In the genomic region with DNA sequence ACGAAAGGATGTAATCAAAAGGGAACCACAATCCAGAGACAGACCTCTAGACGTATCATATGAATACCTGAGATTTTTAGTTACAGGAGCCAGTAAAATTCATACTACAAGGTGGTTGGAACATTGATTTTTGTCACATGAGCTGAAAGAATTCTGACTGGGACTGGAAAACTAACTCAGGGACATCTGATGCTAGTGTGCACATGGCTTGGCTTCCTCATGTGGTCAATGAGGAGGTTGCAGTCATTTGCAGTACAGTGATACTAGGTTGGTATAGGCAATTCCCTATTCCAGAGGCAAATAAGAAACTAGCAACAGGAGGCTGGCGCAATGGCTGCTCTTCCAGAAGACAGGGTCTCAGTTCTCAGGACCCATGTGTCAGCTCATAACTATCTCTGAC, we compare ENCODE assay signal across 27 mouse cellular contexts. TPM values are rescaled to one million over a fixed set of nuclear protein-coding genes. Genes with fewer than 3 reads are reported as not detected.
DNase-seq lines count a peak whose midpoint lies in the region; ATAC-seq and TF ChIP-seq lines count a peak whose summit lies in the region.
"Had no signal": no experiment of that assay in that cellular context is flagged by ENCODE, and none has a peak within 500 bp of the region (broad histone marks: within the 10 kb centered on the region; RNA-seq: fewer than 3 reads in every experiment).

No protein-coding gene starts in this region.

- 80% methylated on average over 3 of the region's 3 CpGs for WGBS in hindbrain, postnatal 0 days
- WGBS in hindbrain, embryonic 11.5 days, result 74% methylated on average over 3 of the region's 3 CpGs
- WGBS in liver, postnatal 0 days (ENCODE audit: insufficient replicate concordance), result 56% methylated on average over 3 of the region's 3 CpGs
- WGBS in liver, embryonic 11.5 days, result 63% methylated on average over 3 of the region's 3 CpGs
- 74% methylated on average over 3 of the region's 3 CpGs for WGBS in stomach, postnatal 0 days

- H3K27me3 ChIP-seq in hindbrain, postnatal 0 days (ENCODE audit: insufficient read depth, low read length), result peaks cover 14% of the 10 kb centered on the region
- peaks cover 19% of the 10 kb centered on the region for H3K27me3 ChIP-seq in hindbrain, embryonic 11.5 days (ENCODE audit: control insufficient read depth, insufficient read depth, low read length)
- H3K27me3 ChIP-seq in liver, postnatal 0 days (ENCODE audit: insufficient read depth, low read length), result peaks cover 18% of the 10 kb centered on the region
- peaks cover 36% of the 10 kb centered on the region for H3K27me3 ChIP-seq in liver, embryonic 11.5 days (replicated peaks; ENCODE audit: control insufficient read depth, insufficient read depth, low read length)
- H3K27me3 ChIP-seq in stomach, postnatal 0 days (ENCODE audit: control insufficient read depth, insufficient read depth, low read length), result no peaks in the 10 kb centered on the region; the same call in 1 of the 2 replicates

- no peak overlapping the region for H3K4me2 ChIP-seq in hindbrain, postnatal 0 days (ENCODE audit: low read depth, low read length)
- no peak overlapping the region for H3K4me2 ChIP-seq in hindbrain, embryonic 11.5 days (replicated peaks; ENCODE audit: low read depth, low read length)
- H3K4me2 ChIP-seq in liver, postnatal 0 days (ENCODE audit: low read depth, low read length), result no peak overlapping the region
- no peak overlapping the region for H3K4me2 ChIP-seq in liver, embryonic 11.5 days
- H3K4me2 ChIP-seq in stomach, postnatal 0 days (replicated peaks; ENCODE audit: low read depth), result no peak overlapping the region
- H3K4me2 ChIP-seq: forebrain, embryonic 13.5 days; heart, embryonic 15.5 days; hindbrain, embryonic 14.5 days; liver, embryonic 12.5 days; midbrain, embryonic 11.5 days; neural tube, embryonic 13.5 days had no signal

- H3K4me1 ChIP-seq in hindbrain, postnatal 0 days (ENCODE audit: insufficient read depth, low read length), result no peaks in the 10 kb centered on the region
- no peaks in the 10 kb centered on the region for H3K4me1 ChIP-seq in hindbrain, embryonic 11.5 days (replicated peaks; ENCODE audit: control insufficient read depth, insufficient read depth, low read length)
- H3K4me1 ChIP-seq in liver, postnatal 0 days (ENCODE audit: insufficient read depth), result no peaks in the 10 kb centered on the region
- H3K4me1 ChIP-seq in liver, embryonic 11.5 days (replicated peaks; ENCODE audit: control insufficient read depth, insufficient read depth, low read length), result no peaks in the 10 kb centered on the region
- no peaks in the 10 kb centered on the region for H3K4me1 ChIP-seq in stomach, postnatal 0 days (replicated peaks; ENCODE audit: control insufficient read depth, insufficient read depth)
- H3K4me1 ChIP-seq: forebrain, embryonic 13.5 days; heart, embryonic 10.5 days; heart, embryonic 15.5 days; liver, embryonic 12.5 days; neural tube, embryonic 13.5 days had no signal

- H3K9me3 ChIP-seq in hindbrain, postnatal 0 days (ENCODE audit: low read length), result no peaks in the 10 kb centered on the region
- H3K9me3 ChIP-seq in hindbrain, embryonic 11.5 days (ENCODE audit: control insufficient read depth, low read length), result no peaks in the 10 kb centered on the region
- no peaks in the 10 kb centered on the region for H3K9me3 ChIP-seq in liver, postnatal 0 days (ENCODE audit: low read length)
- H3K9me3 ChIP-seq in liver, embryonic 11.5 days (ENCODE audit: control insufficient read depth, low read length), result no peaks in the 10 kb centered on the region
- H3K9me3 ChIP-seq in stomach, postnatal 0 days (ENCODE audit: control insufficient read depth, low read length), result no peaks in the 10 kb centered on the region
- H3K9me3 ChIP-seq: forebrain, embryonic 13.5 days; heart, embryonic 10.5 days; heart, embryonic 15.5 days; liver, embryonic 12.5 days; neural tube, embryonic 13.5 days had no signal

- ATAC-seq in hindbrain, postnatal 0 days, result no peak
- no peak for ATAC-seq in hindbrain, embryonic 11.5 days (ENCODE audit: low FRiP score)
- ATAC-seq in liver, postnatal 0 days, result no peak
- no peak for ATAC-seq in liver, embryonic 11.5 days (replicated peaks; ENCODE audit: low FRiP score)
- ATAC-seq in stomach, postnatal 0 days (ENCODE audit: low FRiP score, low TSS enrichment), result no peak
- ATAC-seq: forebrain, embryonic 13.5 days; inflammation-experienced regulatory T-cells, adult 6 months; liver, embryonic 12.5 days had no signal

- DNase-seq in hindbrain, postnatal 0 days (ENCODE audit: low spot score), result no peak
- DNase-seq in hindbrain, embryonic 11.5 days (ENCODE audit: low spot score), result no peak
- DNase-seq in liver, postnatal 0 days, result no peak
- DNase-seq in liver, embryonic 11.5 days (ENCODE audit: low spot score), result no peak
- DNase-seq in NIH3T3 (ENCODE audit: low read depth), result peak; percentile 9
- DNase-seq in stomach, postnatal 0 days (ENCODE audit: low spot score), result no peak
- DNase-seq: adrenal gland, postnatal 10 days; cerebellum, adult 11 months; cerebellum, adult 9-10 months; cerebellum, postnatal 36 days; gastrocnemius, postnatal 10 days; heart, postnatal 4 days; kidney, postnatal 25 days; lung, adult 18-20 months; lung, postnatal 14 days; right cerebral cortex, postnatal 4 days; thymus, adult 2 months; thymus, postnatal 36 days had no signal

- H3K9ac ChIP-seq in hindbrain, postnatal 0 days (replicated peaks; ENCODE audit: low read length), result no peak overlapping the region
- H3K9ac ChIP-seq in hindbrain, embryonic 11.5 days (ENCODE audit: low read depth, low read length), result no peak overlapping the region
- H3K9ac ChIP-seq in liver, postnatal 0 days (replicated peaks), result no peak overlapping the region
- no peak overlapping the region for H3K9ac ChIP-seq in liver, embryonic 11.5 days (ENCODE audit: low read depth, low read length)
- no peak overlapping the region for H3K9ac ChIP-seq in stomach, postnatal 0 days (ENCODE audit: low read length)
- H3K9ac ChIP-seq: forebrain, embryonic 13.5 days; heart, embryonic 15.5 days; hindbrain, embryonic 14.5 days; liver, embryonic 12.5 days; neural tube, embryonic 13.5 days had no signal

- no peak overlapping the region for H3K27ac ChIP-seq in hindbrain, postnatal 0 days
- no peak overlapping the region for H3K27ac ChIP-seq in hindbrain, embryonic 11.5 days (ENCODE audit: low read depth, low read length)
- no peak overlapping the region for H3K27ac ChIP-seq in liver, postnatal 0 days (ENCODE audit: low read depth)
- H3K27ac ChIP-seq in liver, embryonic 11.5 days (ENCODE audit: low read depth, low read length), result no peak overlapping the region
- H3K27ac ChIP-seq in stomach, postnatal 0 days (replicated peaks), result no peak overlapping the region
- H3K27ac ChIP-seq: forebrain, embryonic 13.5 days; heart, embryonic 10.5 days; heart, embryonic 15.5 days; hindbrain, embryonic 14.5 days; liver, embryonic 12.5 days; neural tube, embryonic 13.5 days had no signal

- H3K36me3 ChIP-seq in hindbrain, postnatal 0 days (ENCODE audit: insufficient read depth, low read length), result peaks cover 15% of the 10 kb centered on the region
- peaks cover 2% of the 10 kb centered on the region; the same call in 1 of the 2 replicates for H3K36me3 ChIP-seq in hindbrain, embryonic 11.5 days (ENCODE audit: control insufficient read depth, insufficient read depth, low read length)
- peaks cover 23% of the 10 kb centered on the region for H3K36me3 ChIP-seq in liver, postnatal 0 days (replicated peaks; ENCODE audit: insufficient read depth, low read length)
- peaks cover 9% of the 10 kb centered on the region for H3K36me3 ChIP-seq in liver, embryonic 11.5 days (ENCODE audit: control insufficient read depth, insufficient read depth, low read length)
- peaks cover 8% of the 10 kb centered on the region for H3K36me3 ChIP-seq in stomach, postnatal 0 days (ENCODE audit: control insufficient read depth, insufficient read depth, low read length)

- TF ChIP-seq CTCF in hindbrain, postnatal 0 days (IDR thresholded peaks at IDR 0.05; ENCODE audit: low read depth), result peak; percentile 52
- TF ChIP-seq CTCF in liver, postnatal 0 days (IDR thresholded peaks at IDR 0.05; ENCODE audit: low read depth), result peak; percentile 49
- peak; percentile 38 for TF ChIP-seq CTCF in stomach, postnatal 0 days (IDR thresholded peaks at IDR 0.05; ENCODE audit: low read depth)

- no peak overlapping the region for H3K4me3 ChIP-seq in hindbrain, postnatal 0 days (ENCODE audit: low read length)
- no peak overlapping the region for H3K4me3 ChIP-seq in hindbrain, embryonic 11.5 days (ENCODE audit: low read depth, low read length)
- H3K4me3 ChIP-seq in liver, postnatal 0 days (ENCODE audit: low read depth, low read length), result no peak overlapping the region
- no peak overlapping the region for H3K4me3 ChIP-seq in liver, embryonic 11.5 days (ENCODE audit: low read depth, low read length)
- H3K4me3 ChIP-seq in stomach, postnatal 0 days (ENCODE audit: low read depth, low read length), result no peak overlapping the region
- H3K4me3 ChIP-seq: forebrain, embryonic 13.5 days; heart, embryonic 10.5 days; heart, embryonic 15.5 days; liver, embryonic 12.5 days; neural tube, embryonic 13.5 days had no signal

- TF ChIP-seq EP300 in liver, postnatal 0 days (IDR thresholded peaks at IDR 0.05; ENCODE audit: low read depth), result no peak
- no peak for TF ChIP-seq EP300 in stomach, postnatal 0 days (optimal IDR thresholded peaks at IDR 0.05)

RNA-seq across cellular contexts. Expression of a gene that starts 7.4 kb away (rescaled TPM):
- 3.4 and 3.6 TPM in 2 replicates for total RNA-seq in hindbrain, postnatal 0 days (2014; rRNA removed)
- polyA plus RNA-seq in hindbrain, postnatal 0 days (2015; fragmentation: Nextera tagmentation; extraction: Ambion mirVana), result 0.25 and 0.36 TPM in 2 replicates
- polyA plus RNA-seq in hindbrain, embryonic 11.5 days (2014; fragmentation: Nextera tagmentation; extraction: Ambion mirVana), result 0.93 and 1.3 TPM in 2 replicates
- 1.2 and 1.3 TPM in 2 replicates for polyA plus RNA-seq in liver, postnatal 0 days (2015; fragmentation: Nextera tagmentation; extraction: Ambion mirVana)
- polyA plus RNA-seq in liver, embryonic 11.5 days (2014; fragmentation: Nextera tagmentation; extraction: Ambion mirVana), result 0.59 and 0.99 TPM in 2 replicates
- 0.41 and 0.79 TPM in 2 replicates for polyA plus RNA-seq in stomach, postnatal 0 days (2015; fragmentation: Nextera tagmentation; extraction: Ambion mirVana)
- total RNA-seq: megakaryocyte, adult 5-6 weeks had no signal
- polyA plus RNA-seq: inflammation-experienced regulatory T-cells, adult 6 months had no signal

RNA-seq across cellular contexts. Expression of a gene that starts 23.6 kb away (rescaled TPM):
- total RNA-seq in hindbrain, postnatal 0 days (2014; rRNA removed), result 12.9 and 32.2 TPM in 2 replicates
- polyA plus RNA-seq in hindbrain, postnatal 0 days (2015; fragmentation: Nextera tagmentation; extraction: Ambion mirVana), result 16.6 and 17.0 TPM in 2 replicates
- 29.7 and 35.9 TPM in 2 replicates for polyA plus RNA-seq in hindbrain, embryonic 11.5 days (2014; fragmentation: Nextera tagmentation; extraction: Ambion mirVana)
- 11.1 and 14.6 TPM in 2 replicates for polyA plus RNA-seq in liver, postnatal 0 days (2015; fragmentation: Nextera tagmentation; extraction: Ambion mirVana)
- polyA plus RNA-seq in liver, embryonic 11.5 days (2014; fragmentation: Nextera tagmentation; extraction: Ambion mirVana), result 31.4 and 36.2 TPM in 2 replicates
- 19.2 and 21.0 TPM in 2 replicates for polyA plus RNA-seq in stomach, postnatal 0 days (2015; fragmentation: Nextera tagmentation; extraction: Ambion mirVana)

RNA-seq across cellular contexts. Expression of a gene that starts 23.9 kb away (rescaled TPM):
- total RNA-seq in hindbrain, postnatal 0 days (2014; rRNA removed), result 47.3 and 48.6 TPM in 2 replicates
- polyA plus RNA-seq in hindbrain, postnatal 0 days (2015; fragmentation: Nextera tagmentation; extraction: Ambion mirVana), result 98.1 and 100 TPM in 2 replicates
- polyA plus RNA-seq in hindbrain, embryonic 11.5 days (2014; fragmentation: Nextera tagmentation; extraction: Ambion mirVana), result 121 and 131 TPM in 2 replicates
- 13.8 and 14.9 TPM in 2 replicates for polyA plus RNA-seq in liver, postnatal 0 days (2015; fragmentation: Nextera tagmentation; extraction: Ambion mirVana)
- polyA plus RNA-seq in liver, embryonic 11.5 days (2014; fragmentation: Nextera tagmentation; extraction: Ambion mirVana), result 38.4 and 42.8 TPM in 2 replicates
- polyA plus RNA-seq in stomach, postnatal 0 days (2015; fragmentation: Nextera tagmentation; extraction: Ambion mirVana), result 33.7 and 34.0 TPM in 2 replicates
